Mouse (Mus musculus): ENCODE measurements around the gene Adh5. TPM values are rescaled to one million over a fixed set of nuclear protein-coding genes. Genes with fewer than 3 reads are reported as not detected.

Adh5 gene
- 10 to 100 TPM; 65.5 to 69.2 TPM for total RNA-seq (2021)
- long read RNA-seq, experiment 1, transcript Adh5-201 (9 exons, 1,604 nt), result major isoform, 58 of 66 reads
- long read RNA-seq, experiment 1, partial matches to known transcripts, result 7 of 66 reads
- long read RNA-seq, experiment 1, other reads (novel, unspliced or antisense), result 1 of 66 reads
- long read RNA-seq, experiment 2, transcript Adh5-201 (9 exons, 1,604 nt), result major isoform, 58 of 66 reads
- long read RNA-seq, experiment 2, partial matches to known transcripts, result 6 of 66 reads
- long read RNA-seq, experiment 2, other reads (novel, unspliced or antisense), result 1 of 66 reads

DNA sequence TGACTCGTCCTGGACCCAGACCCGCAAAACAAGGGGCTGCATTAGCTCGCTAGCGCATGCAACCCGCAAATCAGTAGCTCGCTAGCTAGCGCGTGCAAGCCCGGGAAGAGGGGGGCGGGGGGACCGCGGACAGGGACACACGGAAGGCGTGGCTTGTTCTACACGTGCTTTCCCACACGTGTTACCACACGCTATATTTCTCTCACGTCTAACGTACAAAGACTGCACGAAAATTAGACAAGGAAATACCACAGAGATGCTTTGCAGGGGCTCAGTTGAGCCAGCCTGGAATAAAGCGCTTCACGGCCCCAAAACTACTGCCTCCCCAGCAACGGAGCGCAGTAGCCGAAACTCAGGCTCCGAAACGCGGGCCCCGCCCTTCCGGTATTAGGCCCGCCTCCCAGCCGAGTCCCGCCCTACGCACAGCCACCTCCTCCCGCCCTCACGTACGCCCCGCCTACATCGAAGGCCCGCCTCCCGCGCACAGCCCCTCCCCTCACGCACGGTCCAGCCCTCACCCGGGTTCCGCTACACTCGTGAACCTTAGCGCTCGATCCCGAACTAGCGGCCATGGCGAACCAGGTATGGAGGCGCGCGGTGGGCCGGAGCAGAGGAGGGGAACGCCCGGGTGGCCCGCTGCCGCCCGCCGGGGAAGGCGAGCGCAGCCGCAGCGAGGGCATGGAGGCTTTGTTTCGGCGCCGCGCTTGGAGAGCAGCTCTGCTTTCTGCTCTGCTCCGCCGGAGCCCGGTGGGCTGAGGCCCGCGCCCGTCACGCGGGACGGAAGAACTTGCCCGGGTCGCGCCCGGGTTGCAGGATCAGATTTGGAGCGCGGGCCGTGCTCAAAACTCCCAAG lies at the start of gene Adh5:
TSS of gene Adh5 (plus strand) at position 482 of the 853 bp plus-strand sequence.
- DNase-seq, result peak; percentile 92
- intact Hi-C loops (cut with DNase I; ENCODE audit: low total_unique reads), result no loop called here

DNA sequence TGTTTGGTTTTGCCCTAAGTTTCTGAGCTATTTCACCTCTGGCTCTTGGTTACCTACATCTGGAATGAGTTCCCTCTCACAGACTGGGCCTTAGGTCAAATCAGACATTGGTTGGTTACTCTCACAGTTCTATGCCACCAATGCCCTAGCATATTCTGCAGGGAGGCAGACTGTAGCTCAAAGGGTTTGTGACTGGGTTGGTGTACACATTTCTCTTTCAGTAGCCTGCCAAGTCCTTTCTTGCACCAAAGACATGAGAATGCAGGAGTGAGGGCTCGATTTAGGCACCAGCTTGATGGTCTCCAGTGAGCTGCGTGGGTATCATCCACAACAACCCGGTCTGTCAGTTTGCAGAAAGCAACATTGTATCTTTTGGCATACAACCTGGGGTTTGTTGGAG lies 38.0 kb upstream of the Adh5 start:
- no peak for DNase-seq
- intact Hi-C loops (cut with DNase I; ENCODE audit: low total_unique reads), result loop anchor here (5.0 kb wide), 1 partner anchor 183 kb away; no protein-coding TSS in a partner anchor

DNA sequence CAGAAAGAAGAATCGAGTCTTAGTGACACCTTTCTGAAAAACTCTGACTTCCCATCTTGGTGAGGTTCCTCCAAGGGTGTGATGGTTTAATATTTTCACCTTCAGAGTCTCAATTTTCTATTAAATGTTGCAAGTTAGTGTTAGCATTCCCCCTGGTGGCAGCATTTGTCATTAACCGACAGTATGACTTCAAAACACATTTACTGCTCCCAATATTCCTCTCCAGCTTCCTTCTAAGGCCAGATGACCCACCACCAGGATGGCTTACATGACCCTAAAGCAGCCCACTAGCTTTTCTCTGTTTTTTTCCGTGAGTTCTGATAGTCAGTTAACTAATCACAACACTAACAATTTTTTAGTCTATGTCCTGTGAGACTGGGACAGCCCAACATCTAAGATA lies 37.6 kb upstream of the Adh5 start:
- peak; percentile 18 for DNase-seq
- intact Hi-C loops (cut with DNase I; ENCODE audit: low total_unique reads), result loop anchor here (5.0 kb wide), 1 partner anchor 183 kb away; no protein-coding TSS in a partner anchor

DNA sequence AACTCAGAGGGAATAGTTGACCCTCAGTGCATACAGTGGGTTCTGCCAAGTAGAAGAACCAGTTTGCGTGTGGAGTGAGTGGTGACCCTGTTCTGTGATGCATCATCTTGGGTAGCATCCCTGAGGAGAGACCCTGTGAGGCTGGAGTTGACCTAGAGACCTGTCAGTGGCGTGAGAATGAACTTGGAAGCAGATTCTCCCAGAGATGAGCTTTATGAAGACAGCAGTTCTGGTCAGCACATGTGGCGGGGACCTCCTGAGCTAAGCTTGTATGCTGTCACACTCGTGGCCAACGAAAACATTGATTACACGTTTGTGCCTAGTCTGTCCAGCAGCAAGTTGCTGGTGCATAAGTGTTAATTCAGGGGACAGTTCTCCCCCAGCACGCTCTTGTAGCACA lies 37.1 kb upstream of the Adh5 start:
- DNase-seq, result no peak
- intact Hi-C loops (cut with DNase I; ENCODE audit: low total_unique reads), result loop anchor here (5.0 kb wide), 1 partner anchor 184 kb away; no protein-coding TSS in a partner anchor

DNA sequence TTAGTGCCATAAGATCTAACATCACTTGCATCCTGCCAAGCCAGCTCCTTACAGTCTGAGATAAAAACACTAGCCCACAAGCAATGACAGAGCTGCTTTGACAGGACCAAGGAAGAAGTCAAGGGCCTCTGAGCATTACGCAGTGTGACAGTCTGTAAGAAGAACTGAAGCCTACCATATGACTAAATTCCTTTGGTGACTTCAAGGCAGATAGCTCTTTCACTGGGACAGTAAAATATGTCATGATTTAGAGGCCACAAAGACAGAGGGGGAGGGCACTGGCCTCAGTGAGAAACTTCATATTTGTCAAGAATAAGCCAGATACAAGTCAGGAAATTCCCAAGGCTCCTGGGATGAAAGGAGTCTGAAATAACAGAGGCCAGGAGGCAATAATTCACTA lies 35.0 kb upstream of the Adh5 start:
- intact Hi-C loops (cut with DNase I; ENCODE audit: low total_unique reads), result loop anchor here (5.0 kb wide), 1 partner anchor 186 kb away; no protein-coding TSS in a partner anchor
- no peak for DNase-seq

DNA sequence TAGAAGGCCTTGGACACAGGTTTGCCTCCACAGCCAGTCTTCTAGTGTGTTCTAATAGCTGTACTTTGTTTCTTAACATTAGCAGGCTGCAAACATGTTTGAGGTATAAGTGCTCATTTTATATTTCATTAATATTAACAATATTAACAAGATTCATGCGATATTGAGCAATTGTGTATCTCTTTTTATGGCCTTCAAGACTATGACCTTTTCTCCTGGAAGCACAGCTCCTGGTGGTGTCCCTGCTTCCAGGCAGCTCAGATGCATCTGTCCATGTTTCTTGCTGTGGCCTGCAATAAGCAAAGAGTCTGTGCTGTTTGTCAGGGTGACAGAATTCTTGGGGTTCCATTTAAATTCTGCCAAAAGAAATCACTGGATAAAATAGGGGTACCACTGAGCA lies 33.3 kb upstream of the Adh5 start:
- intact Hi-C loops (cut with DNase I; ENCODE audit: low total_unique reads), result loop anchor here (5.0 kb wide), 1 partner anchor 187 kb away; no protein-coding TSS in a partner anchor
- DNase-seq, result no peak

DNA sequence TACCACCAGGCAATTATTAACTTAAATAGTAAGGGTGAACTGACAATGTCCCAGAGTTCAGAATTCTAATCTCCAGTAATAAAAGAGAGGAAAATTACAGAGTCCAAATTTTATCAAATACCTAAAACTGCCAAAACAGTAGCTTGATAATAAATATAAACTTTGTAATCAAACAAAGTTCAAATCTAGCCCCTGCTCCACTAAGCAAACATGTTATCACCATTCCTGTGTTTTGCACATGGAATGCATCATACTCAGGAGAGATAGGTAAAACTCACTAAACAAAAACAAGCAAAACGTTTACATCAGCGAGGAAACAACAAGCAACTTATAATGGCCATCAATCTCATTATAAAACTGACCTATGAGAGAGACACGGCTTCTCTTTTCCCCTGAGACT lies 32.7 kb upstream of the Adh5 start:
- intact Hi-C loops (cut with DNase I; ENCODE audit: low total_unique reads), result no loop called here
- DNase-seq, result no peak

DNA sequence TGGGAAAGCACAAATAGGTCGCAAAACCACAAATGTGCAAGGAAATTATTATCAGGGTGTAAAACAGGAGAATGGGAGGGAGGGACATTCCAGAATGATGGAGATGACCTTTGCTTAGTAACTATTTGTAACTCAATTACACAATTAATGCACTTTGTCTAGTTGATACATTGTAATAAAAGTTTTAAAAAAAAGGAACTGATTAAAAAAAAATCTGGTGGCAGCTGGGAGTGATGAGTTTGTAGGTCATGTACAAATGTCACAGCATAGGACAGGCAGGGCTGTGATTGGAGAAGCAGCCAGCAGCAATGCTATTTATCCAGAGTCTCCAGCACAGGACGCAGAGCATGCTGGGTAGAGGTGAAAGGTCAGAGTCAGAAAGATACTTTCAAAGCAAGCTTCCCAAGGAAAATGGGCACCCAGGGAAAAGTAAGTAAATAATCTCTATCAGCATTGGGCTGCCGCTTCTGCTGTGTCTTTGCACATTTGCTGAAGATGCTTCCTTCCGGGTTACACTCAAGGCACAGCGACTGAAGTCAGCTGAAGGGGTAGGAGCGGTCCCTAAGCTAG lies 27.7 kb upstream of the Adh5 start, which contains the start of gene Adh4:
TSS of gene Adh4 (plus strand) at position 346 of the 570 bp plus-strand sequence.
- intact Hi-C loops (cut with DNase I; ENCODE audit: low total_unique reads), result no loop called here
- no peak for DNase-seq

DNA sequence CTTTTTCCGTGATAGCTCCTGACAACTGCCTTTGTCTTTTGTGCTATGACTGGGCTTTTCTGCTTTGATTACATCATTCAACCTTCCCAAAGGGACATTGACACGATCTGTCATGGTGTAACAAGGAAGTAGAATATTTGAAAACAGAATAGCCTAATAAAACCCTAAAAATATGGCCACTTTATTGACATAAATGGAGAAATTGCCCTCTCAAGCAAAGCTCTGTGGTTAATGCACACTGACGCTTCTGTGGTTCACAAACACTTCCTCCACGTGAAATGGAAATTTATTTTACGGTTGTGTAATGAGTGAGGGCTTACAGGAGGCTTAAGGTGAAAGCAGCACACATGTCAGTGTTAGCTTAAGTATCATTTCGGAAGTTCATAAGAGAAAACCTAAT lies 23.5 kb upstream of the Adh5 start:
- intact Hi-C loops (cut with DNase I; ENCODE audit: low total_unique reads), result no loop called here
- no peak for DNase-seq

DNA sequence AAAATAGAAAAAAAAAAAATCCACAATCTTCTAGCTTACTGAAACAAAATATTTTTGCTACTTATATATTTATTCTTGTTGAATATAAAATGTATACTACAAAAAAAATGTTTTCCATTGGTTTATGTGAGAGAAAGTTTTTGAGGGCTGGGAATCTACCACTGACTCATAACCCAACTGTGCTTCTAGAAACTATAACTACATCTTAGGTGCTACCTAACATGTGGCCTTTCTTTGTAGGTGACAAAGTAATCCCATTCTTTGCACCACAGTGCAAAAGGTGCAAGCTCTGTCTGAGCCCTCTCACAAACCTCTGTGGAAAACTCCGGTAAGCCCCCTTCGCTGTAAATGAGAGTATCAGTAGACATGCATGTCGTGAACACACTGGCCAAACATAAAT lies 22.5 kb upstream of the Adh5 start:
- intact Hi-C loops (cut with DNase I; ENCODE audit: low total_unique reads), result no loop called here
- no peak for DNase-seq

DNA sequence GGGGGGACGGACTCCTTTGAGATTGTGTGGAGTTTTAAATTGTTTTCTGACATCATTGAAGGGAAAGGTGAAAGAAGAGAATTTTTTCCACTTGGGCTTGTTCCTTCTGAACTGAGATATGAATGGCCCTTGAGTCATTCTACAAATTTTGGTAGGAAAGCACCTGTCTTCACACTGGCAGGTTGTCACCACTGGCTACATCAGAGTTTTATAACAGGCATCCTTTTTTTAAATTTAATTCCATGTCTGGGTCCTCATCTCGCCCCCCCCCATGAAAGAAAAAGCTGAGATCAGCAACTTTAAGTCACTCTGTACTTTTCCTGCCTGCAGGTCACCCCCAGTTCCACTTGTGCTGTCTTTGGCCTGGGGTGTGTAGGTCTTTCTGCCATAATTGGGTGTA lies 19.2 kb upstream of the Adh5 start:
- no peak for DNase-seq

DNA sequence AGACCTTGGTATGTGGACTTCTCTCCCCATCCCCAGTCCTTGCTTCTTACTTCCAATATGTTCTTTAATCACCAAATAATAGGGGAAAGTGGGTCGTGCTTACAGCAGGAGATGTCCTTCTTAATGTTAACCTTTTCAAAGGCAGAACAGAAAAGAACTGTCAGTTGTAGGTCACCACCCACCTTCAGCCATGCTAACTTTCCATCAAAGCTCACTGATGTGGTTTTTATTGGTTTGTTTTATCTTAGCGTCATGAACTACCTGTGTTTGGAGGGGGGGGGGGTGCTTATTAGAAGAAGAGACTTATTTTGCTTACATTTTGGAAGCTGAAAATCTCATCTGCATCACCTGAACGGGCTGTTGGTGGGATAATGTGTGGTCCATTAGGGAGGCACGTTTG lies 18.6 kb upstream of the Adh5 start:
- DNase-seq, result no peak
- intact Hi-C loops (cut with DNase I; ENCODE audit: low total_unique reads), result no loop called here

More for the DNA sequence above, 19.2 kb upstream of the Adh5 start:
- intact Hi-C loops (cut with DNase I; ENCODE audit: low total_unique reads), result no loop called here

DNA sequence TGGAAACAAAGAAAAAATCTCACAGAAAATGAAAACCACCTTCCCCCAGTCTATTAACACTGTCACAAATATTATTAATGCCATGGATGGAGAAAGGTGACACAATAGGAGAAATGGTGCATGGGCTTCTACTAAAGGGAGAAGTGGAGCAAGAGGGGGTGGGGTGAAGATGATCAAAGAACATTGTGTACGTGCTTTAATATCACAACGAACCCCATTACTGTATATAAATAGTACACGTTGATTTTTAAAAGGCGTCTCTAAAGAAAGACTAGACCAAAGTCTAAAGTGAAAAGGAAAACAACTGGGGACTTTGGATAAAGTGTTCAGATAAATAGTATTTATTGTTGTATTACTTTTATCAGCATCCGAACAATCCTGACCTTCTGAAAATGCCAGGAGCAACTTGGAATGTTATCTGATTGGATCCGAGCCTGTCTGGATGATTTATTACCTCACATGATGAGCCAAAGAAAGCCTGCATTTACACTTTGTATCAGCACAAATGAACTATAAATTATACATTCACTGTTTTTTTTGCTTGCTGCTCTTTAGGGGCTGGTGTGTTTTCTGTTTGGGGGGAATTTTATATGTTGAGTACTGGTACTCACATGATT lies 12.4 kb upstream of the Adh5 start:
- intact Hi-C loops (cut with DNase I; ENCODE audit: low total_unique reads), result no loop called here
- DNase-seq, result no peak

DNA sequence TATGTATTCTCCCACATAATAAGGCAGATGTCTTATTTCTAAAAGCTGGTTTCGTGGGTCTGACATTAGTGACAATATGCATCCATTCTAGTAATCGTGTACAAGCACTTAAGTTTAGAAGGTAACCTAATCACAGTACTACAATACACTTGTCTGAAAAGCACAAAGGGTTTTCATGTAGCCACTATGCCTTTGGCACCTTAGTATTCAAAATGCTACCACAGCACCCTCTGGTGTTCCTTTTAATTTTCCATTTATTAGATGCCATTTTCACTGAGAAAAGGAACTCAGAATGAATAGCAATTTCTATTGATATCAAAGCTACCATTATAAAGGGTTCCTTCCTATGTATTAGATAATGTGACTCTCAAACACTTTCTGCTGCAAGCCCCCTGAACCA lies 11.1 kb upstream of the Adh5 start:
- DNase-seq, result no peak
- intact Hi-C loops (cut with DNase I; ENCODE audit: low total_unique reads), result no loop called here

DNA sequence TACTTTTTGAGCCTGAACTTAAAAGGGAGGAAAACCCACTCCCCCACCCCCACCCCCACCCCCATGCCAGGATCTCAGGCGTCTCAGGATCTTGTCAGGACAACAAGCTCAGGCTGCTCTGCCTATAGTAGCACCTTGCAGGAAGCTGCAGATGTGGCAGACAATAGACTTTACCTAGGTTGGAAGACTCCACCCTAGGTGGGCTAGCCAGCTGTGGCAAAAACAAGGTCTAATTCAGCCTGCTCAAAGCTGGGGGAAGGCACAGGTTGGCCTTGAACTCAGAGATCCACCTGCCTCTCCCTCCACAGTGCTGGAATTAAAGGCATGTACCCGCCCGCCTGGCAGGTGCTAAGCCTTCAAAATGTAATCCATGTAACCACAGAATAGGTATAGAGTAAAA lies 4.2 kb upstream of the Adh5 start:
- intact Hi-C loops (cut with DNase I; ENCODE audit: low total_unique reads), result no loop called here
- DNase-seq, result no peak

DNA sequence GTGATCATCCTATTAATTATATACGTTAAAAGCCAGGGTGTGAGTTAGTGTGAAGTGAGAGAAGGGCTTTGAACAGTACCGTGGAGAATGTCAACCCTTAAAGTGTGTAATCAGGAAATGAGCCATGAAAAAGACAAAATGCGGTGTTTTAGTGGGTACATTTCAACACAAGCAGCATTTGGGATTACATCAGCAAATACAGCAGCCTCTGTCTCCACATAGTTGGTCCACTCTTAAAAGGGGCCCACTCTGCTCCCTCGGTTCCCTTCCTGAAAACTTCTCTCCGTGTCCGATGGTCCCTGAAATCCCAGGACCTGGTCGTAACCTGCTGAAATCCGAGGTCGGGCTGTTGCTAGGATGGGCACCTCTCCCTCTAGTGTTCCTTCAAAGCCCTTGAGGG lies 690 bp upstream of the Adh5 start:
- no peak for DNase-seq
- intact Hi-C loops (cut with DNase I; ENCODE audit: low total_unique reads), result no loop called here

DNA sequence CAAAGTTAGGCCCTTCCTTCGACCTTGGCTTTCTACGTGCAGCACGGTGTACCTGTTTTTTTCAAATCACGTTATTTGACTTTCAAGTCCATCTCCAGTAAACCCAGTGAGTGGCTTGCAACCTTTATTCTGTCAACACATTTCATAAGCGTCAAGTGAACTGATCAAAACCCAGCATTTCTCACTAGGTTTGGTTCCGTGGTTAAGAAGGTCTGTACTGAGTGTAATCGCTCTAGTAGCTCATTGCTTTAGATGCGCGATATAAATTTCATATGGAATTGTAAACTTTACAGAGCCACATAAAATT lies 525 bp downstream of the Adh5 start:
- DNase-seq, result no peak
- intact Hi-C loops (cut with DNase I; ENCODE audit: low total_unique reads), result no loop called here

DNA sequence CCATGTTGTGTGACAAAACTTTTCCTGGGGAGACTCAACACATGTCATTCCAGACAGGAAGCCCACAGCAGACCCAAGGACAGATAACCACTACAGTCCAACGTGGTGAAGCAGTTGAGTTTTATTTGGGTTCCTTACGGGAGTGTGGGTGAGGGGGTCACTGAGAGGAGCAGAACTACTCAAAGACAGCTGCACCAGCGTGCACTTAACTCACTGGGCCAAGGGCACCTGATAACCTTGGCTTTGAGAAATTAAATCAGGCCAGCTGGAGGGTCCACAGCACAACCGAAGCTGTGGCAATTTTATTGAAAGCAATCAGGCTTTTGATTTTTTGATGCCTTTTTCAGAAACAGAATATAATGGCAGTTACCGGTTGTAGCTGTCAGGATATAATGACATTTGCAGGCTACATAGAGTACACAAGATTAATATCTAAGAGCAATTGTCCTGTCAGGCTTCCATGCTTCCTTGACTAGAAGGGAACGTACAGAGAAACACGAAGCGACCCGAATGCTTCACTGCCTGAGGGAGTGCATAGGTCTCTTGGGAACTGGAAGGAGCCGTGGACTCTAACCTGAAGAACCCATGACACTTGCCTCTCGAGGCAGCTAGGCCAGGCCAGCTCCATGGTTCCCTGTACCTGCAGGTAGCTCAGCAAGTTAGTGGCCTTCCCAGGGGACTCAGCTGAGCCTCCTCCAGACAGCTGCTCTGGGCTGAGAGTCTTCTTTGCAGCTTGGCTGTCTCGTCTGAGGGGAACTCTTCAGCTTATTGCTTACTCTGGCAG lies 5.4 kb downstream of the Adh5 start:
- intact Hi-C loops (cut with DNase I; ENCODE audit: low total_unique reads), result no loop called here
- no peak for DNase-seq

DNA sequence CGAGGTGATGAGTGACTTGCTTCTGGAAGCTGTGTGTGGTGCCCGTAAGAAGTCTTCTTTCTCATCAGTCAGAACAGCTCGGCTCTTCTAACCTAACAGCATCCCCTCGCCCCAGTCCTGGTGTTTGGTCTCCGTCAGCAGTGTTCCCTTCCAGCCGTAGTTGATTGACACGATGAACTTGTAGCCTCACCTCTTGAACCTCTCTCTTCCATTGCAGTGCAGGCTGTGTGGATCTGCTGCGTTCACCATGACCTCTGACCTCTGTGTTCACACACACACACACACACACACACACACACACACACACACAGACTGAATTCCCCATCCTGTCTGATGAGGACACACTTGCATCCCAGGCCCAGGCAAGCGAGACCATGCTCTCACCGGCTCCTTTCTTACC lies 9.3 kb downstream of the Adh5 start:
- intact Hi-C loops (cut with DNase I; ENCODE audit: low total_unique reads), result no loop called here
- DNase-seq, result no peak

All from gastrocnemius, postnatal 14 days (tissue).